Mouse (Mus musculus): ENCODE measurements at regions not wholly inside any gene's neighbourhood (a gene's known extent, or its start where the extent isn't known, plus 50 kb on each side); places are given as distances from the start of the nearest gene placed in this dataset.
"Not testable (repeated sequence)": the region's sequence is repeated elsewhere in the genome, so short reads cannot be mapped to it uniquely, and the experiment has no call there.

DNA sequence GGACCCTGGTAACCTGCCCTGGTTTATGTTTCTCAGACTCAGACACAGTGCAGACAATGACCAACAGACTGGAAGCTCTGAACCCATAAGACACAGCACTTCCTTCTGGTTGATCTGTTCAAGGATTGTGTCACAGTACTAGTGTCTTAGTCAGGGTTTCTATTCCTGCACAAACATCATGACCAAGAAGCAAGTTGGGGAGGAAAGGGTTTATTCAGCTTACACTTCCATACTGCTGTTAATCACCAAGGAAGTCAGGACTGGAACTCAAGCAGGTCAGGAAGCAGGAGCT lies 65.8 kb upstream of the Tbl1xr1 start:
- TF ChIP-seq CTCF (IDR thresholded peaks at IDR 0.05; ENCODE audit: extremely low read depth, insufficient read length, insufficient replicate concordance, low read depth, low read length); POLR2A (IDR thresholded peaks at IDR 0.05; ENCODE audit: low read depth, low read length): not testable (repeated sequence)

Measured in small intestine, adult 2 months (tissue).